Mouse (Mus musculus): ENCODE data around the gene Nudt17. TPM values are rescaled to one million over a fixed set of nuclear protein-coding genes. Genes with fewer than 3 reads are reported as not detected.
A peak's percentile ranks its signal among the peaks of the same experiment; 100 is the strongest.

Nudt17 gene
- polyA plus RNA-seq, 1 experiment from 2014 or later: 6.2 TPM

GRCm38 (mm10) chr3:96708684-96709064, 312 bp upstream of the Nudt17 start:
- WGBS: 58% methylated on average over 2 of the region's 2 CpGs
- no peak for ATAC-seq (replicated peaks; ENCODE audit: extremely low read depth, insufficient read depth, low FRiP score)
- peaks cover 51% of the 10 kb centered on the region for H3K36me3 ChIP-seq (ENCODE audit: control insufficient read depth, insufficient read depth)

DNA sequence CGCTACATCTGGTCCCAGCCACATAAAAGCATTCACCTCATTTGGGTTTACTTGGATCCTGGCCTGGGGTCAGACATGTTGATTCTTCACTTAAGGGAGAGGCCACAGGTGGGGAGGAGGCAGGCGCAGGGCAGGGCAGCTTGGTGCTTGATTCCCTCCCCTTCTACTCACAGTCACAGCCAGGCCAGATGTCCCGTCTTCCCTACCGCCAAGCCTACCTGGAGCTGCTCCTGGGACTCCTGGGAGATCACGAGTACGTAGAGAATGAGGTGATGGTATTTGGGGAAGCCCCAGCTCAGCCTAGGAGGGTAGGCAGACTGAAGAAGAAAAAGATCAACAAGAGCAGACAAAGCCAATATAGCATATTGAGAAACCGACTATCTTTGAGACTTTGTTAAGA, 1.4 kb downstream of the Nudt17 start:
- Histone ChIP-seq H3K9me3 (replicated peaks; ENCODE audit: control insufficient read depth, low read length) (no peaks in the 10 kb centered on the region), H3K4me2 (ENCODE audit: low read depth, low read length) (no peak overlapping the region), H3K27ac (ENCODE audit: low read length) (no peak overlapping the region), H3K27me3 (ENCODE audit: control insufficient read depth, insufficient read depth, low read length) (no peaks in the 10 kb centered on the region), H3K9ac (ENCODE audit: low read length) (no peak overlapping the region), H3K36me3 (ENCODE audit: control insufficient read depth, insufficient read depth) (peaks cover 47% of the 10 kb centered on the region), H3K4me3 (ENCODE audit: low read length) (no peak overlapping the region), H3K4me1 (ENCODE audit: control insufficient read depth, insufficient read depth, low read length) (peaks cover 6% of the 10 kb centered on the region)
- ATAC-seq (replicated peaks; ENCODE audit: extremely low read depth, insufficient read depth, low FRiP score): no peak
- WGBS: 66% methylated on average over 7 of the region's 7 CpGs

More at GRCm38 (mm10) chr3:96708684-96709064, 312 bp upstream of the Nudt17 start:
- H3K4me2 ChIP-seq (ENCODE audit: low read depth, low read length): peak overlapping the region; percentile 99
- no peaks in the 10 kb centered on the region for H3K27me3 ChIP-seq (ENCODE audit: control insufficient read depth, insufficient read depth, low read length)
- no peak overlapping the region for H3K27ac ChIP-seq (ENCODE audit: low read length)
- H3K9ac ChIP-seq (ENCODE audit: low read length): no peak overlapping the region; the same call in 1 of the 2 replicates
- H3K4me1 ChIP-seq (ENCODE audit: control insufficient read depth, insufficient read depth, low read length): peaks cover 6% of the 10 kb centered on the region
- H3K4me3 ChIP-seq (ENCODE audit: low read length): peak overlapping the region; percentile 62; the same call in 1 of the 2 replicates
- no peaks in the 10 kb centered on the region for H3K9me3 ChIP-seq (replicated peaks; ENCODE audit: control insufficient read depth, low read length)

DNA sequence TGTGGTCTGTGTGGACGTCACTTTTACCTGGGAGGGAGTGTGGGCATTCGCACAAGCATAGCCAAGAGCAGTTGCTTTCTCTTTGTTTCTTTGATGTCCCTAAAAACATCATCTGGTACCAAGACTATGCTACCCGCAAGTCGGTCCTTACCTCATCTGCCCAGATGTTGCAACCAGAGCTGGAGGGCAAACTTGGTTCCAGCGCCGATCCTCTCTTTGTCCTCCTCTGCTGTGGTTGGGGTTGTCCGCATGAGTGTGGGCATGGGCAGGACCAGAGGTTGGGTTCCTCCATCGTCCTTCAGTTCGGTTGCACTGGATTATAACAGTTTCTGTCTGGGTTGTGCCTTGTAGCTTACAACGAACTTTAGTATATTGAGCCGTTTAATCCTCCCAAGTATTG, 2.1 kb downstream of the Nudt17 start:
- no peak overlapping the region for H3K4me3 ChIP-seq (ENCODE audit: low read length)
- peaks cover 47% of the 10 kb centered on the region for H3K36me3 ChIP-seq (ENCODE audit: control insufficient read depth, insufficient read depth)
- no peak overlapping the region for H3K9ac ChIP-seq (ENCODE audit: low read length)
- no peak for ATAC-seq (replicated peaks; ENCODE audit: extremely low read depth, insufficient read depth, low FRiP score)
- H3K9me3 ChIP-seq (replicated peaks; ENCODE audit: control insufficient read depth, low read length): no peaks in the 10 kb centered on the region
- H3K4me2 ChIP-seq (ENCODE audit: low read depth, low read length): no peak overlapping the region
- H3K27ac ChIP-seq (ENCODE audit: low read length): no peak overlapping the region
- WGBS: 84% methylated on average over 11 of the region's 11 CpGs
- H3K4me1 ChIP-seq (ENCODE audit: control insufficient read depth, insufficient read depth, low read length): peaks cover 6% of the 10 kb centered on the region
- no peaks in the 10 kb centered on the region for H3K27me3 ChIP-seq (ENCODE audit: control insufficient read depth, insufficient read depth, low read length)

DNA sequence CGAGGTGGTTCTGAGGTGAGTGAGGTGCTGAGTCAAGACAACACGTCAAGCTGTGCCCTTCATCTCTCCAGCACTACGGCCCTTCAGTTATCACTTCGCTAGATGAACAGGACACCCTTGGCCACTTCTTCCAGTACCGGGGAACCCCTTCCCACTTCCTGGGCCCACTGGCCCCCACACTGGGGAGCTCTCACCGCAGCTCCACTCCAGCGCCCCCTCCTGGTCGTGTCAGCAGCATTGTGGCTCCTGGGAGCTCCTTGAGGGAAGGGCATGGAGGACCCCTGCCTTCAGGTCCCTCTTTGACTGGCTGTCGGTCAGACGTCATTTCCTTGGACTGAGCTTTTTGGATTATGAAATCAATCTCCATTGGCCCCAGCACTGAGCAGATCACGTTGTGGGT, 3.6 kb downstream of the Nudt17 start:
- WGBS: 68% methylated on average over 11 of the region's 11 CpGs
- peaks cover 46% of the 10 kb centered on the region for H3K36me3 ChIP-seq (ENCODE audit: control insufficient read depth, insufficient read depth)
- H3K4me1 ChIP-seq (ENCODE audit: control insufficient read depth, insufficient read depth, low read length): peaks cover 6% of the 10 kb centered on the region

GRCm38 (mm10) chr3:96701003-96701402, 7.4 kb downstream of the Nudt17 start:
- Histone ChIP-seq H3K4me2 (ENCODE audit: low read depth, low read length) (no peak overlapping the region), H3K27me3 (ENCODE audit: control insufficient read depth, insufficient read depth, low read length) (no peaks in the 10 kb centered on the region), H3K4me1 (ENCODE audit: control insufficient read depth, insufficient read depth, low read length) (peaks cover 8% of the 10 kb centered on the region), H3K9me3 (replicated peaks; ENCODE audit: control insufficient read depth, low read length) (no peaks in the 10 kb centered on the region), H3K36me3 (ENCODE audit: control insufficient read depth, insufficient read depth) (peaks cover 48% of the 10 kb centered on the region), H3K4me3 (ENCODE audit: low read length) (no peak overlapping the region), H3K9ac (ENCODE audit: low read length) (no peak overlapping the region), H3K27ac (ENCODE audit: low read length) (no peak overlapping the region)
- ATAC-seq (replicated peaks; ENCODE audit: extremely low read depth, insufficient read depth, low FRiP score): no peak
- WGBS: 86% methylated on average over 4 of the region's 4 CpGs

More for the DNA sequence above, 3.6 kb downstream of the Nudt17 start:
- Histone ChIP-seq H3K27ac (ENCODE audit: low read length) (no peak overlapping the region), H3K27me3 (ENCODE audit: control insufficient read depth, insufficient read depth, low read length) (no peaks in the 10 kb centered on the region), H3K9me3 (replicated peaks; ENCODE audit: control insufficient read depth, low read length) (no peaks in the 10 kb centered on the region), H3K4me2 (ENCODE audit: low read depth, low read length) (no peak overlapping the region), H3K4me3 (ENCODE audit: low read length) (no peak overlapping the region), H3K9ac (ENCODE audit: low read length) (no peak overlapping the region)
- no peak for ATAC-seq (replicated peaks; ENCODE audit: extremely low read depth, insufficient read depth, low FRiP score)

DNA sequence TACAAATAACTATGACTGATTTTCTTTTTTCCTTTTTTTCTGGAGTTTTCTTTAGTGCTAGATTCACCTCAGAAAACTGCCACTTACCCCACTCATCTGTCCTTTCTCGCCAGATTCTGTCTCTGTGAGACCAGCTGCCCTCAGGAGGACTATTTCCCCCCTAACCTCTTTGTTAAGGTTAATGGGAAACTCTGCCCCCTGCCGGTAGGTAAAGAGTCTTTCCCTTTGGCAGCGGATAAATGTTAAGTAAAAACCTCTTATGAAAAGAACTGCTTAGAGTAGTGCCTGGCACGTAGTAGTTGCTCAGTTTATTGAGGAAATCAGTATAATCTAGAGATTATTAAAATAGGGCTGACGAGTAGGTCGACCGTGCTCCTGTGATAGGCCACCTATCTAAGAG, 8.0 kb downstream of the Nudt17 start:
- Histone ChIP-seq H3K36me3 (ENCODE audit: control insufficient read depth, insufficient read depth) (peaks cover 48% of the 10 kb centered on the region), H3K4me1 (ENCODE audit: control insufficient read depth, insufficient read depth, low read length) (peaks cover 15% of the 10 kb centered on the region), H3K4me2 (ENCODE audit: low read depth, low read length) (no peak overlapping the region), H3K9ac (ENCODE audit: low read length) (no peak overlapping the region), H3K4me3 (ENCODE audit: low read length) (no peak overlapping the region), H3K9me3 (replicated peaks; ENCODE audit: control insufficient read depth, low read length) (no peaks in the 10 kb centered on the region), H3K27me3 (ENCODE audit: control insufficient read depth, insufficient read depth, low read length) (no peaks in the 10 kb centered on the region), H3K27ac (ENCODE audit: low read length) (no peak overlapping the region)
- no peak for ATAC-seq (replicated peaks; ENCODE audit: extremely low read depth, insufficient read depth, low FRiP score)
- WGBS: 53% methylated on average over 7 of the region's 7 CpGs

DNA sequence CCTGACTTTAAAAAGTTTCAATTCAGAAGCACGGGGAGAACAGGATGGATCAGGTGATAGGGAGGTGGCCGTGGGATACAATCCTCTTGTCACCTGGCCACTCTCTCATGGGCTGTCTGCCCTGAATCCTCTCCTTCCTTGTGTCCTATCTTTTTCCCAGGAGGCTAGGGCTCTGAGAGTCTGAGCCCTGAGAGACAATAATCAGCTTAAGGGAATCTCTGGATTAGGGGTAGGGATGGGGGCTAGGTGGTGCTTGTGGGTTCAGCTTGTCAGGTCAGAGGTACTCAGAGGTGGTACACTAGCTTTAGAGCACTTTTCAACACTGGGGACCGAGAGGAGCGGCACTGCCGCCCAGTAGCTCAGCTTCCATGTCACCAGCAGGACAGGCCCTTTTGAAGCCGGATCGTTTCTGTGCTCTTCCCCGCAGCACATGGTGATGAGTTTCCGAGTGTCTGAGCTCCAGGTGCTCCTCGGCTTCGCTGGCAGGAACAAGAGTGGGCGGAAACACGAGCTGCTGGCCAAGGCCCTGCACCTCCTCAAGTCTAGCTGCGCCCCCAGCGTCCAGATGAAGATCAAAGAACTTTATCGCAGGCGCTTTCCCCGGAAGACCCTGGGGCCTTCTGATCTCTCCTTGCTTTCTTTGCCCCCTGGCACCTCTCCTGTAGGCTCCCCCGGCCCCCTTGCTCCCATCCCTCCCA, 9.2 kb downstream of the Nudt17 start:
- H3K36me3 ChIP-seq (ENCODE audit: control insufficient read depth, insufficient read depth): peaks cover 40% of the 10 kb centered on the region

GRCm38 (mm10) chr3:96696766-96697732, 11.3 kb downstream of the Nudt17 start:
- no peaks in the 10 kb centered on the region for H3K9me3 ChIP-seq (replicated peaks; ENCODE audit: control insufficient read depth, low read length)
- ATAC-seq (replicated peaks; ENCODE audit: extremely low read depth, insufficient read depth, low FRiP score): peak; percentile 95
- H3K27ac ChIP-seq (ENCODE audit: low read length): peak overlapping the region; percentile 95
- H3K27me3 ChIP-seq (ENCODE audit: control insufficient read depth, insufficient read depth, low read length): no peaks in the 10 kb centered on the region
- peaks cover 21% of the 10 kb centered on the region for H3K4me1 ChIP-seq (ENCODE audit: control insufficient read depth, insufficient read depth, low read length)
- H3K4me2 ChIP-seq (ENCODE audit: low read depth, low read length): peak overlapping the region; percentile 90
- peak overlapping the region; percentile 93 for H3K4me3 ChIP-seq (ENCODE audit: low read length)
- under 1% methylated on average over 83 of the region's 85 CpGs for WGBS
- H3K9ac ChIP-seq (ENCODE audit: low read length): peak overlapping the region; percentile 95
- H3K36me3 ChIP-seq (ENCODE audit: control insufficient read depth, insufficient read depth): peaks cover 24% of the 10 kb centered on the region

More for the DNA sequence above, 9.2 kb downstream of the Nudt17 start:
- Histone ChIP-seq H3K9me3 (replicated peaks; ENCODE audit: control insufficient read depth, low read length) (no peaks in the 10 kb centered on the region), H3K27me3 (ENCODE audit: control insufficient read depth, insufficient read depth, low read length) (no peaks in the 10 kb centered on the region), H3K4me1 (ENCODE audit: control insufficient read depth, insufficient read depth, low read length) (peaks cover 21% of the 10 kb centered on the region), H3K4me2 (ENCODE audit: low read depth, low read length) (no peak overlapping the region), H3K27ac (ENCODE audit: low read length) (no peak overlapping the region), H3K4me3 (ENCODE audit: low read length) (no peak overlapping the region), H3K9ac (ENCODE audit: low read length) (no peak overlapping the region)
- 51% methylated on average over 19 of the region's 19 CpGs for WGBS
- ATAC-seq (replicated peaks; ENCODE audit: extremely low read depth, insufficient read depth, low FRiP score): no peak

All from heart, embryonic 16.5 days (tissue).